Mouse (Mus musculus) MEL-GATA-1-ER (cell line): ENCODE results near the gene Emc6.

Experiments
- DNase-seq: peaks from one replicate; pipeline ENCODE4 v3.0.0-alpha.2; 2012; ENCODE audit warnings: low read depth; ENCODE audit errors: extremely low read depth

The Emc6 gene

DNA sequence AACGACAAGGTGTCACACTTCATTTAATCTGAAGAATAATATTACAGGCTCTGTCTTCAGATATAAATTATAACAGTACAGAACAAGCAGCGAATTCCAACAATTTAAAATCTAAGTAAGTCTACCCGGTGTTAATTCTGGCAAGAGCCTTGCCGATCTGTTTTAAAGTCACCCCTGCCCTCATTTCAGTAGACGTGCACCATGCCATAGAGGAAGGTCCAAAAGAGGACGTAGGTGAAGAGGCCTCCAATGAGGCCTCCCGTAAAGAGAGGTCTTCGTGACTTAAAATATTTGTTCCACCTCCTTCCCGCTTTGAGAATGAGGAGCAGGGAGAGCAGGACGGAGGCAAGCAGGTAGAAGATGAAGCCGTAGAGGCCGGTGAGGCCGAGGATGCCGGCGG is 651 bp downstream of the Emc6 start:
- DNase-seq = peak; percentile 32

GRCm38 (mm10) chr11:73175612-73176011 is 1.2 kb downstream of the Emc6 start:
- no peak for DNase-seq

- no peak for DNase-seq
These were observed 4.7 kb downstream of the Emc6 start for GRCm38 (mm10) chr11:73172186-73172585.

DNA sequence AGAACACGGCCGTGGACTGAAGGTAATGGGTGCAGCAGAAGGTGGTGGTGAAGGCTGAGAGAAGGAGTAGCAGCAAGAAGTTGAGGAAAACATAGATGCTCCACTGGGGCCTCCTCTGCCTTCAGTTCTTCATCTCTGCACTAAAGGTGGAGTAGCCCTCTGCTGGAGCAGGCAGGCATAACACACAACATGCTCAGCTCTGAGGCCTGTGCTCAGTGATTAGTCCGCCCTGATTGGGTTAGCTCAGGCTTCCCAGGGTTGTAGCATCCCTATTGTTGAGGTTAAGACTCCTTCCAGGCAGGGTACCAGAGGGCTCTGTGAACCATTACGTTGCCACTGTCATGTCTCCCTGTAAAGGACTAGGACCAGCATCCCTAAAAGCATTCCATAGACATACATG is 7.6 kb downstream of the Emc6 start:
- peak; percentile 43 for DNase-seq

- no peak for DNase-seq
These were observed 8.3 kb downstream of the Emc6 start for GRCm38 (mm10) chr11:73168576-73168975.

- no peak for DNase-seq
These were observed 8.8 kb downstream of the Emc6 start for GRCm38 (mm10) chr11:73168071-73168470.

- DNase-seq = no peak
These were observed 14.6 kb downstream of the Emc6 start for GRCm38 (mm10) chr11:73162284-73162683.

- DNase-seq = no peak
These were observed 15.2 kb downstream of the Emc6 start for GRCm38 (mm10) chr11:73161616-73162015.

DNA sequence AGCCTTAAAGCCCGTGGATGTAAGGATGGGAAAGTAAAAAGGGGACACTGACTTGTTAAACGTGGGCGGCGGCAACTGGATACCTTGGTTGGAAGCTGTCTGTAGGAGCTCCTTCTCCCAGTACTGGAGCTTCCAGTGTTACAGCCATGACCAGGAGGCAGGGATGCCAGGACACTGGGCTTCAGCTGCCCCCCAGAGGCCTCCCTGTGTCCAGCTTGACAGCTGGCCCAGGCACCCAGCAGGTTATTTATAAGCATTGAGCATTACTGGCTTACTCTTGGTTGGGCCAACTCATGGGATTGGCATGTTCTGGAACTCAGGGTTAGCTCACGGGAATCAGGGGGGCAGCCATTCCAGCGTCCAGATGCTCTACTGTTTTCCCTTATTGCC is 16.0 kb downstream of the Emc6 start:
- no peak for DNase-seq

DNA sequence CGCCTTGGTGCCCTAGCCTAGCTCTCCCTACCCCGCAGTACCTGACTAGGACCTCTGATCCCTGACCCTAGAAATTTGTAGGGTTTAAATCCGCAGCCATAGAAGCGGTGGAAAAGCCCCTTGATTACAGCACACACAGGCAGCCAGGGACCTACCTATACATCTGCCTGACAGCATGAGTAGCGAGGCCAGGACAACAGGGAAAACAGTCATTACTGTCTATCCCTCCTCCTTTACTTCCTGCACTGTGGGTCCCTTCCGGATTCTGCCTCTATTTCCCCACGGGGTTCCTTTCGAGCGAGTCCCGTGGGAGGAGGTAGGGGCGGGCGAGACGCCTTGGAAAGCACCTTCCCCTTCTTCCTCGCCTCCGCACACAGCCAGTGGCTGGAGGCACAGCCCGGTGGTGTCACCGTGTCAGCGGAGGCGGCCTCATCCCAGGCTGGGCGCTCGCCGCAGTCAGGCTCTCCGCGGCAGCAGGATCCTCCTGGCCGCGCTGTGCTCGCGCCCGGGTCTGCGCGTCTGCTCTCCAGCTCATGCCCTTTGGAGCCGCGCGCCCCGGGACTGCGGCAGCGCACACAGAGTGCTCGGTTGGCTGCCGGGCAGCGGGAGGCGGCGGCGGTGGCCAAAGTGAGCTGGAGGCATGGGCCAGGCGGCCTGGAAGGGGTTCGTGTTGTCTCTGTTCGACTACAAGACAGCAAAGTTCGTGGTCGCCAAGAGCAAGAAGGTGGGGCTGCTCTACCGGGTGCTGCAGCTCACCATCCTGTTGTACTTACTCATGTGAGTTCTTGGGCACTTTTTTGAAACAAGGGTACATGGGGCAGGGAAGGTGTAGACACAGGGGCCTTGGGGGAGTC is 16.7 kb downstream of the Emc6 start, which contains the start of gene P2rx5:
P2rx5 (plus strand) TSS at position 465 of the 854 bp plus-strand sequence.
- no peak for DNase-seq

DNA sequence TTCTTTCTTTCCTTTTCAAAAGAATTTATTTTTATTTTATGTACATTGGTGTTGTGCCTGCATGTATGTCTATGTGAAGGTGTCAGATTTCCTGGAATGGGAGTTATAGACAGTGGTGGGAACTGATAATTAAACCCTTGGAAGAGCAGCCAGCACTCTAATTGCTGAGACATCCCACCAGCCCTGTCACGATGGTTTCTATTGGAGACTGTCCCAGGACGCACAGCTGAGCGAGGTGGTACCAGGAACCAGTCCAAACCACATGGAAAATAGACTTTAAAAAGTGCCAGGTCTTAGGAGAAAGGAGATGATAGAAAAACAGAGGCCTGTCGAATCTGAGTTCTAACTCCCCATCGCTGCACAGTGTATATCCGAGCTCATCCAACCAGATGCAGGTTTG is 21.8 kb downstream of the Emc6 start:
- DNase-seq = no peak

DNA sequence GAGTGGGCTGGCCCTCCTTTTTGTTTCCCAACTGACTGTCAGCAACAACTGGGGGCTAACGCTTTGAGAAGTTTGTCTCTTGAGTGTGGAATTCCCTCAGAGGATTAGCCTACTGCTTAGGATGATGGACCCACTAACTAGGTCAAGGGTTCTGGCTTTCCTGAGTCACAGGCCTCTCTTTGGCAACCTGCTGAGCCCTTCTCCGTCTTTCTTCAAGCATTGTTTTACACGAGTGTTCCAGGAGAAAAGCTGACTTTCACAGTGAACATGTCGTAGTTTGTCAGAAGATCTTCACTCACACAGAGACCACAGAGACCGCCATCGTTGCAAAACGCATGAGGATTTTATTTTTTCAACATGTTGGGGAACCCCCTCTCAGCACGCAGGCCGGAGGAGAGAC is 28.6 kb downstream of the Emc6 start:
- DNase-seq = no peak

GRCm38 (mm10) chr11:73146975-73147365 is 29.9 kb downstream of the Emc6 start:
- DNase-seq = no peak

DNA sequence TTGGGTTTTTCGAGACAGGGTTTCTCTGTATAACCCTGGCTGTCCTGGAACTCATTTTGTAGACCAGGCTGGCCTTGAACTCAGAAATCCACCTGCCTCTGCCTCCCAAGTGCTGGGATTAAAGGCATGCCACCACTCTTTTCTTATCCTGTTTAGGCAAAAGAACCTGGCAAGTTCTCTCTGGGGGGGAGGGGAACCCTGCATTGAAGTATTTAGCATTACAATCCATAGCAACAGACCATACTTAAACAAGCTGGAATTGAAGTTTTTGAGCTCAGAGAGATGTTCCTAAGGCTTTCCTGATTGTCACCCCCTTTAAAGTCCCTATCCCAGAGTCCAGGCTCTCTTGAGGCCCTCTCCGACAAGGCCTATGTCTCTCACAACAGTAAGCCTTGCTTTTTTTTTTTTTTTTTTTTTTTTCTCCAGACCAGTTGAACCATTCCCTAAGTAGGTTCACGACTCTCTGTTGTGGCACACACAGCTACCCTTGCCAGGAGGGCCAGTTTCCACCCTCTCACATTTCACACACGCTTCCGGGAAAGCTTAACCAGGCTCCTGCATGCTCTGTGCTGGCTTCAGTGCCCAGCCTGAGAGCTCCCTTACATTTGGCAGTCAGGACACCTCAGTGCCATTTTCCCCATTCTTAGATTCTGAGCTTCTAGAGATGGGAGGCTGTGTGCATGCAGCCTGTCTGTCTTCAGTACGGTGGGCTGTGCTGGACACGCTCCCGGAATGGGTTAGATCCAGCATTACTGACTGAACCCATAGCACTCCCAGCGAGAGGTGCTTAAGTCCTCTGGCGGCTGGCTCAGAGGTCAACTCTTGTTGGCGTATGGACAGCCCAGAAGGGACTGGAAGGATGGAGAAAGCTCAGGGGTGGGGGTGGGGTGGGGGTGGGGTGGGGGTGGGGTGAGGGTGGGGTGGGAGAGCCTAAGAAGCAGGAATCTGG is 30.5 kb downstream of the Emc6 start:
- no peak for DNase-seq

DNA sequence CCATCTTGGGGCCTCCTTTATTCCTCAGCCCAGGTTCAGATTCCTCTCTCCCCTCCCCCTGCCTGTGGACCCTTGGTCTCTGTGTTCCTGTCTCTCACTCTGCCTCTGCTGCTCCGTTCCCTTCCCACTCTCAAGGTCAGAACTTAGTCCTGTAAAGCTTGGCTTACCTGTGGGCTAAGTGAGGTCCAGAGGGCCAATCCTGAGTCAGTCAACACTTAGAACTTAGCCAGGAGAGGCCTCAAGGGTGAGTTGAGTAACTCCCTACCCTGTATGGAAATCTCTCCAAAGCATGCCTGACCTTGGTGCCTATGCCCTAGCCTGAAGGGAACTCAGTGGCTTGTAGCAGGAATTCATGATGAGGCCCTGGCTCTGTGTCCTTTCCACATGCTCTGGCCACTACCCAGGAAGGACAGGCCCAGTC is 32.6 kb downstream of the Emc6 start:
- no peak for DNase-seq

- peak; percentile 76 for DNase-seq
These were observed 39.0 kb downstream of the Emc6 start, which contains the start of gene Haspin for GRCm38 (mm10) chr11:73137591-73138501. TSS of gene Haspin (minus strand) at chr11:73138294.

- DNase-seq = no peak
These were observed 39.7 kb downstream of the Emc6 start for GRCm38 (mm10) chr11:73137116-73137515.

- DNase-seq = no peak
These were observed 40.2 kb downstream of the Emc6 start for GRCm38 (mm10) chr11:73136587-73136986.

DNA sequence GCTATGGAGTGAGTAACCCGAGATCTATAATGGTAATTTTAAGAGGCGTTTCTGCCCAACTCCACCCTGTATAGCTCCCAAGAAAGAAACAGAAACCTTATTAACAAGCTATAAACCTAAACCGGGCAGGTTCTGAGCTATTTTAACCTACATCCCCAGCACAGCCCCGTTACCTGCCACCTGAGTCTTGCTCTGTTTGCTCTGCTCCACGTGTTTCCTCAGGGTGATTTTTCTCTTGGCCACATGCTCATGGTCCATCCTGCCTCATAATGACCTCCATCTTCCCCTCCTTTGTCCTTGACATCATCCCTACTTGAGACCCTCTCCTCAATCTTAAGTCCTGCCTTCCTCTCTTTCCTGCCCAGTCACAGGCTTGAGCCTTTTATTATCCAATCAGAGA is 42.6 kb downstream of the Emc6 start:
- DNase-seq = no peak

GRCm38 (mm10) chr11:73132999-73133398 is 43.8 kb downstream of the Emc6 start:
- no peak for DNase-seq

DNA sequence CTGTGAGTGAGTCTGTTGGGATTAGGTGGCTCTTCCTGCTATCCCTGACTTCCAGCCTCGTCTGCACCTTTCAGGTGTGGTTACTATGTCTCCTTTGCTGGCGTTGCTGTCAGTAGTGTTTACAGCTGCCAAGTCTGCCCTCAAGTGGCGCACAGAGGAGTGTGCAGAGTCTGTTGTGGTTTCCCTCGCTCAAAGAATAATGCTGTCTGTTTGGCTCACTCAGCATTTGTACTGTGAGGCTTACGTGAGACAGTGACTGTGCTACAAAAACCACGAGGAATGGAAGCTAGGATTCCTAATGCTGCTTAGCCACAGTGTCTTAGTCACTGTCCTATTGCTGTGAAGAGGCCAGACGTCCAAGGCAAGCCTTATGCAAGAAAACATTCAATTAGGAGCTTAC is 45.8 kb downstream of the Emc6 start:
- no peak for DNase-seq
